Comparison of ENCODE assay signal across 26 mouse cellular contexts in the genomic region with DNA sequence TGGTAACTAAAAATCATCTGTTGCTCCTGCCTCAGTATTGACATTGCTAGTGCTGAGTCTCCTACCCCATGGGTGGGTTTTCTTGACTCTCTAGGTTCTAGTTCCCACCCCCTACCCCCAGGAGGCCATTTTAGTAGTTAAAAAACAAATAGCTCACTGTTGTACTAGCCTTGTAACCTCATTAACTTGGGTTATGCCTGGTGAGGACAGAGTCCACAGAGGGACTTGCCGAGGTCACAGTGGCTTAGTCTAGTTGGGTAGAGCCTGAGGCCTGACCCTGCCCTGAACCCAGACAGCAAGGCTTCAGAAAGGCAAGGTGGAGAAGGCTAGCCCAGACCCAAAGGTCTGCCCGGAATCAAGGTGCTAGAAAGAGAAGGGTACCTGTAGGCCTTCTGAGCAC. TPM values are rescaled to one million over a fixed set of nuclear protein-coding genes. Genes with fewer than 3 reads are reported as not detected.
A peak's percentile ranks its signal among the peaks of the same experiment; 100 is the strongest.
DNase-seq lines count a peak whose midpoint lies in the region; ATAC-seq and TF ChIP-seq lines count a peak whose summit lies in the region.
"Had no signal": no experiment of that assay in that cellular context is flagged by ENCODE, and none has a peak within 500 bp of the region (broad histone marks: within the 10 kb centered on the region; RNA-seq: fewer than 3 reads in every experiment).

No protein-coding gene starts in this region.

- no peak overlapping the region for H3K4me3 ChIP-seq in gastrocnemius, adult 2 months
- peak overlapping the region; percentile 87 for H3K4me3 ChIP-seq in megakaryocyte, embryonic 14.5 days (replicated peaks)
- H3K4me3 ChIP-seq: embryonic facial prominence, embryonic 15.5 days; heart, embryonic 13.5 days; midbrain, embryonic 12.5 days; neural tube, embryonic 15.5 days had no signal

- TF ChIP-seq CTCF in gastrocnemius, adult 2 months (IDR thresholded peaks at IDR 0.05), result no peak

- peak overlapping the region; percentile 58; the same call in 1 of the 2 replicates for H3K27ac ChIP-seq in gastrocnemius, adult 2 months
- H3K27ac ChIP-seq: embryonic facial prominence, embryonic 15.5 days; midbrain, embryonic 12.5 days; neural tube, embryonic 15.5 days had no signal

- peaks cover 92% of the 10 kb centered on the region for H3K36me3 ChIP-seq in megakaryocyte, embryonic 14.5 days (replicated peaks; ENCODE audit: low read length)

- no peaks in the 10 kb centered on the region for H3K27me3 ChIP-seq in megakaryocyte, embryonic 14.5 days (replicated peaks)
- H3K27me3 ChIP-seq: embryonic facial prominence, embryonic 15.5 days; heart, embryonic 13.5 days; midbrain, embryonic 12.5 days; neural tube, embryonic 15.5 days had no signal

- intact Hi-C loops in gastrocnemius, adult 2 months (cut with DNase I), result loop anchor here (10.0 kb wide), 1 partner anchor 173 kb away; the partner anchor contains the start of gene Adarb1
- intact Hi-C loops in gastrocnemius, postnatal 36 days (cut with DNase I), result no loop called here

- H3K4me1 ChIP-seq in megakaryocyte, embryonic 14.5 days, result peaks cover 95% of the 10 kb centered on the region

- no peaks in the 10 kb centered on the region for H3K9me3 ChIP-seq in megakaryocyte, embryonic 14.5 days
- H3K9me3 ChIP-seq: embryonic facial prominence, embryonic 15.5 days; heart, embryonic 13.5 days; midbrain, embryonic 12.5 days; neural tube, embryonic 15.5 days had no signal

- ATAC-seq in megakaryocyte, adult 5-6 weeks (ENCODE audit: poor library complexity, severe bottlenecking), result no peak
- ATAC-seq: forebrain, embryonic 14.5 days had no signal

- DNase-seq in gastrocnemius, adult 2 months, result no peak
- DNase-seq in gastrocnemius, postnatal 36 days, result no peak
- peak; percentile 84 for DNase-seq in kidney, adult 9 months
- DNase-seq in kidney, postnatal 14 days, result no peak
- DNase-seq in frontal cortex, postnatal 25 days (ENCODE audit: low spot score in 2 of 2), result no peak
- no peak for DNase-seq in ovary, adult 18-20 months (ENCODE audit: low spot score)
- DNase-seq: cerebellum, adult 8-10 months; cerebellum, postnatal 36 days; embryo, embryonic 11 days; gastrocnemius, postnatal 14 days; heart, adult 18-20 months; heart, postnatal 14 days; lung, postnatal 10 days had no signal

RNA-seq across cellular contexts. Expression of gene Pttg1ip, which starts 6.5 kb away (rescaled TPM):
- total RNA-seq in gastrocnemius, adult 2 months (2021), result 10 to 100 TPM; 30.5 to 36.5 TPM
- total RNA-seq in gastrocnemius, postnatal 36 days (2021), result 10 to 100 TPM; 26.6 to 30.1 TPM
- 284 and 814 TPM in 2 replicates for polyA plus RNA-seq in megakaryocyte, embryonic 14.5 days (2012; ENCODE audit: insufficient read depth, low replicate concordance)
- 82.8 and 97.8 TPM in 2 replicates for total RNA-seq in megakaryocyte, adult 5-6 weeks (2015)
- 50.0 and 54.8 TPM in 2 replicates for total RNA-seq in megakaryocyte, adult 5-6 weeks (2017)

RNA-seq across cellular contexts. Expression of gene Sumo3, which starts 17.9 kb away (rescaled TPM):
- 10 to 100 TPM; 43.5 to 44.5 TPM for total RNA-seq in gastrocnemius, adult 2 months (2021)
- 10 to 100 TPM; 33.3 to 40.1 TPM for total RNA-seq in gastrocnemius, postnatal 36 days (2021)
- 11.6 and 90.7 TPM in 2 replicates for polyA plus RNA-seq in megakaryocyte, embryonic 14.5 days (2012; ENCODE audit: insufficient read depth, low replicate concordance)
- total RNA-seq in megakaryocyte, adult 5-6 weeks (2015), result 22.1 and 22.7 TPM in 2 replicates
- 118 and 137 TPM in 2 replicates for total RNA-seq in megakaryocyte, adult 5-6 weeks (2017)

RNA-seq across cellular contexts. Expression of gene Gm49325, which starts 18.0 kb away (rescaled TPM):
- total RNA-seq in gastrocnemius, adult 2 months (2021), result 1 to 10 TPM; 8.4 to 8.6 TPM
- 1 to 10 TPM; 7.5 to 8.6 TPM for total RNA-seq in gastrocnemius, postnatal 36 days (2021)
- 9.0 and 23.2 TPM in 2 replicates for polyA plus RNA-seq in megakaryocyte, embryonic 14.5 days (2012; ENCODE audit: insufficient read depth, low replicate concordance)
- total RNA-seq in megakaryocyte, adult 5-6 weeks (2015), result not detected in 2 replicates
- not detected in 2 replicates for total RNA-seq in megakaryocyte, adult 5-6 weeks (2017)
- polyA plus RNA-seq: brain, embryonic 14.5 days; heart, embryonic 13.5 days; hindbrain, embryonic 11.5 days; large intestine, adult 2 months; limb, embryonic 11.5 days; liver, embryonic 16.5 days; small intestine, adult 2 months had no signal

RNA-seq across cellular contexts. Expression of gene Ube2g2, which starts 34.0 kb away (rescaled TPM):
- 10 to 100 TPM; 95.4 to 100.0 TPM for total RNA-seq in gastrocnemius, adult 2 months (2021)
- 10 to 100 TPM; 80.7 to 86.5 TPM for total RNA-seq in gastrocnemius, postnatal 36 days (2021)
- polyA plus RNA-seq in megakaryocyte, embryonic 14.5 days (2012; ENCODE audit: insufficient read depth, low replicate concordance), result 14.2 and 28.4 TPM in 2 replicates
- 15.3 and 18.1 TPM in 2 replicates for total RNA-seq in megakaryocyte, adult 5-6 weeks (2015)
- 27.4 and 40.0 TPM in 2 replicates for total RNA-seq in megakaryocyte, adult 5-6 weeks (2017)

RNA-seq across cellular contexts. Expression of gene Itgb2, which starts 58.0 kb away (rescaled TPM):
- 1 to 10 TPM in 1 of 2 experiments, under 1 TPM in 1; 0.92 to 1.8 TPM for total RNA-seq in gastrocnemius, adult 2 months (2021)
- 1 to 10 TPM; 1.5 to 1.8 TPM for total RNA-seq in gastrocnemius, postnatal 36 days (2021)
- 35.5 and 120 TPM in 2 replicates for polyA plus RNA-seq in megakaryocyte, embryonic 14.5 days (2012; ENCODE audit: insufficient read depth, low replicate concordance)
- 342 TPM in 2 replicates for total RNA-seq in megakaryocyte, adult 5-6 weeks (2015)
- 400 and 419 TPM in 2 replicates for total RNA-seq in megakaryocyte, adult 5-6 weeks (2017)

Comparison
In these comparisons a context has a peak if more than half of its experiments do, and no peak if none do; other contexts are left out.
1. RNA of gene Gm49325, which starts 18.0 kb away (total RNA-seq): 8.4 to 8.6 TPM in gastrocnemius, adult 2 months and 7.5 to 8.6 TPM in gastrocnemius, postnatal 36 days; not detected in megakaryocyte, adult 5-6 weeks; every median in the first group is over 4 times any median in the second.